Mouse (Mus musculus) megakaryocyte, embryonic 14.5 days (primary cell): ENCODE measurements at regions not wholly inside any gene's neighbourhood (a gene's known extent, or its start where the extent isn't known, plus 50 kb on each side); places are given as distances from the start of the nearest gene placed in this dataset.

Source experiments
- FLI1 ChIP-seq: IDR thresholded peaks from 2 replicates; pipeline ENCODE4 v1.6.1; 2012; ENCODE audit warnings: low read length, inconsistent platforms, mixed read lengths
- GATA1 ChIP-seq: IDR thresholded peaks from 3 replicates; pipeline ENCODE4 v1.6.1; 2012; ENCODE audit warnings: mixed read lengths, low read length, inconsistent platforms, borderline replicate concordance

- no peak for TF ChIP-seq GATA1
- no peak for TF ChIP-seq FLI1
These were observed 467.4 kb upstream of the Kif18a start for GRCm38 (mm10) chr2:108813040-108813566.
